Mouse (Mus musculus) spleen, adult 2 months (tissue): ENCODE measurements around the gene Dnajb6.

ENCODE experiments used
- CTCF ChIP-seq: fragments of 200-500 bp; IDR thresholded peaks from 2 replicates; pipeline ENCODE4 v1.5.1; 2011; ENCODE audit warnings: mild to moderate bottlenecking, inconsistent platforms; ENCODE audit not compliant: insufficient read depth, insufficient read length, insufficient replicate concordance; ENCODE audit errors: extremely low read depth
- POLR2A ChIP-seq: fragments of 200-500 bp; IDR thresholded peaks from 2 replicates; pipeline ENCODE4 v1.6.1; 2011; ENCODE audit warnings: low read depth, low read length, inconsistent platforms

DNA sequence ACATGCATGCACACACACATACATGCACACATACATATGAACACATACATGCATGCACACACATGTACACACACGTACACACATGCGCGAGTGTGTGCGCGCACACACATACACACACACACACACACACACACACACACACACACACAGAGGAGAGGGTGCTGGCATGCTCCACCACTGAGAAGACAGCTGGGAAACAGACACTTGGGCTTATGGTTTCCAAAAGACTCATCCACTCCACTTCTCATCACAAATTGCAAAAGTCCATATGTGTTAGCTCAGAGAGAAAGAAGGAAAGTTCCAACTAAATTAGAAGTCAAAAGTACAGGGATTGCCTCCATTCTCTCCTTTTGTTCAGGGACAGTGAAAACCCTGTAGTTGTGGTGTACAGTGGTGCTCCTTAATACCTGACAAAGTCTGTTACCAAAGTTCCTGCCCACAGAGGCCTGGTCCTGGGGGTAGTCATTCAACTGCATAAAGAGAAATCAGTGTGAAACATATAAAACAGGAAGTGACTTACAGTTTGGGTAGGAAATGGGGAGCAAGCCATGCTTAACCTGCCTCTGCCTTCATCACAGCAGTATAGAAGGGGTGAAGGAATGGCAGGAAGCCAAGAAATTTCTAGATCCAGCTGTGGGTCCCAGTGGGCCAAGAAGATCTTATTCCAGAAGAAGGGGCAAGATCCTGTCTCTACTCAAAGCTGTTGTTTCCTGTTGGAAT is 81.2 kb downstream of the Dnajb6 start:
- TF ChIP-seq CTCF (no peak), POLR2A (no peak)
